In the genomic region with DNA sequence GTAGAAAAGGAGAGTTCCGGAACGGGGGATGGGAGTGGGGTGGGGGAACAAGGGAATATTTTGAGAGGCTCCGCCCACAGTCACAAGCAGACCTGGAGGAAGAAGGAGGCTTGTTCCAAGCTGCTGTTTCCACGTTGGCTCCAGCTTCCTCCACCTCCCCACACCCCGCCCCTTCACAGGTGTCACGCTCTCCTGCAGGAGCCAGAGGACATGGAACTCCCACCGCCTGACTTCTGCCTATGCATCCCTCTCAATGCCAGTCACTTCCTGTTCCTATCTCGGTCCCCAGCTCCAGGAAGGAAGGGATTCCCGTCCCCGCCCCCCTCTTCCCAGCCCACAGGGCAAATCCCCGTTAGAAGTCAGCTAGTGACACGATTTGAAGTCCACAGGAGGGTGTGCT, we compare ENCODE assay signal across 15 mouse cellular contexts. TPM values are rescaled to one million over a fixed set of nuclear protein-coding genes. Genes with fewer than 3 reads are reported as not detected.
DNase-seq lines count a peak whose midpoint lies in the region; ATAC-seq and TF ChIP-seq lines count a peak whose summit lies in the region.
"Had no signal": no experiment of that assay in that cellular context is flagged by ENCODE, and none has a peak within 500 bp of the region (broad histone marks: within the 10 kb centered on the region; RNA-seq: fewer than 3 reads in every experiment).

No protein-coding gene starts in this region.

- H3K9me3 ChIP-seq in embryonic facial prominence, embryonic 10.5 days: no peaks in the 10 kb centered on the region
- no peaks in the 10 kb centered on the region for H3K9me3 ChIP-seq in liver, postnatal 0 days (ENCODE audit: low read length)
- H3K9me3 ChIP-seq in forebrain, embryonic 12.5 days: no peaks in the 10 kb centered on the region
- H3K9me3 ChIP-seq: heart, embryonic 10.5 days had no signal

- no peak overlapping the region for H3K27ac ChIP-seq in embryonic facial prominence, embryonic 10.5 days (replicated peaks)
- no peak overlapping the region for H3K27ac ChIP-seq in liver, postnatal 0 days (ENCODE audit: low read depth)
- no peak overlapping the region for H3K27ac ChIP-seq in forebrain, embryonic 12.5 days
- H3K27ac ChIP-seq: heart, embryonic 10.5 days; hindbrain, postnatal 0 days had no signal

- H3K4me1 ChIP-seq in embryonic facial prominence, embryonic 10.5 days: peaks cover 27% of the 10 kb centered on the region
- H3K4me1 ChIP-seq in liver, postnatal 0 days (ENCODE audit: insufficient read depth): no peaks in the 10 kb centered on the region
- peaks cover 20% of the 10 kb centered on the region for H3K4me1 ChIP-seq in forebrain, embryonic 12.5 days

- intact Hi-C loops in left cerebral cortex, postnatal 36 days (cut with DNase I): no loop called here
- intact Hi-C loops in left cerebral cortex, postnatal 14 days (cut with DNase I): no loop called here

- H3K36me3 ChIP-seq in embryonic facial prominence, embryonic 10.5 days (replicated peaks): no peaks in the 10 kb centered on the region
- H3K36me3 ChIP-seq in liver, postnatal 0 days (replicated peaks; ENCODE audit: insufficient read depth, low read length): no peaks in the 10 kb centered on the region
- no peaks in the 10 kb centered on the region for H3K36me3 ChIP-seq in forebrain, embryonic 12.5 days (replicated peaks)
- H3K36me3 ChIP-seq: heart, embryonic 10.5 days had no signal

- ATAC-seq in liver, postnatal 0 days: no peak
- no peak for ATAC-seq in forebrain, embryonic 12.5 days (ENCODE audit: low FRiP score)
- ATAC-seq: hindbrain, postnatal 0 days had no signal

- no peak overlapping the region for H3K4me2 ChIP-seq in liver, postnatal 0 days (ENCODE audit: low read depth, low read length)
- no peak overlapping the region for H3K4me2 ChIP-seq in forebrain, embryonic 12.5 days

- 0 out of 2 replicates have a peak overlapping the region, but pooled peaks have one; percentile 23 for H3K4me3 ChIP-seq in embryonic facial prominence, embryonic 10.5 days
- H3K4me3 ChIP-seq in liver, postnatal 0 days (ENCODE audit: low read depth, low read length): no peak overlapping the region
- no peak overlapping the region for H3K4me3 ChIP-seq in forebrain, embryonic 12.5 days (replicated peaks)
- H3K4me3 ChIP-seq: heart, embryonic 10.5 days had no signal

- H3K27me3 ChIP-seq in embryonic facial prominence, embryonic 10.5 days (replicated peaks; ENCODE audit: low read depth, poor library complexity, severe bottlenecking): peaks cover 46% of the 10 kb centered on the region
- H3K27me3 ChIP-seq in liver, postnatal 0 days (ENCODE audit: insufficient read depth, low read length): no peaks in the 10 kb centered on the region
- H3K27me3 ChIP-seq in forebrain, embryonic 12.5 days: peaks cover 33% of the 10 kb centered on the region; the same call in 1 of the 2 replicates

- TF ChIP-seq CTCF in liver, postnatal 0 days (IDR thresholded peaks at IDR 0.05; ENCODE audit: low read depth): no peak

- WGBS in embryonic facial prominence, embryonic 10.5 days: 19% methylated on average over 12 of the region's 12 CpGs
- WGBS in liver, postnatal 0 days (ENCODE audit: insufficient replicate concordance): 30% methylated on average over 12 of the region's 12 CpGs
- WGBS in forebrain, embryonic 12.5 days: 28% methylated on average over 12 of the region's 12 CpGs

- TF ChIP-seq EP300 in liver, postnatal 0 days (IDR thresholded peaks at IDR 0.05; ENCODE audit: low read depth): no peak

- peak; percentile 58 for DNase-seq in cerebellum, adult 9-11 months
- no peak for DNase-seq in cerebellum, adult 11 months
- DNase-seq in left cerebral cortex, postnatal 36 days (ENCODE audit: low spot score in 2 of 2): peak; percentile 68 to 79
- no peak for DNase-seq in left cerebral cortex, postnatal 14 days (ENCODE audit: low spot score in 2 of 2)
- DNase-seq in embryonic facial prominence, embryonic 10.5 days (ENCODE audit: low spot score): no peak
- peak; percentile 68 to 71 for DNase-seq in right cerebral cortex, postnatal 36 days (ENCODE audit: low spot score in 2 of 2)
- no peak for DNase-seq in liver, postnatal 0 days
- DNase-seq: spleen, adult 18-20 months; thymus, postnatal 14 days had no signal

- H3K9ac ChIP-seq in liver, postnatal 0 days (replicated peaks): no peak overlapping the region
- H3K9ac ChIP-seq in forebrain, embryonic 12.5 days: no peak overlapping the region

RNA-seq across cellular contexts. Expression of a gene that starts 12.5 kb away (rescaled TPM):
- 100 to 1,000 TPM; 124 to 169 TPM for total RNA-seq in left cerebral cortex, postnatal 36 days (2021)
- 100 to 1,000 TPM; 100 to 110 TPM for total RNA-seq in left cerebral cortex, postnatal 14 days (2021)
- polyA plus RNA-seq in embryonic facial prominence, embryonic 10.5 days (2016; fragmentation: Nextera tagmentation; extraction: Ambion mirVana): 15.1 and 18.0 TPM in 2 replicates
- polyA plus RNA-seq in liver, postnatal 0 days (2015; fragmentation: Nextera tagmentation; extraction: Ambion mirVana): 0.45 and 0.49 TPM in 2 replicates
- 14.3 and 14.8 TPM in 2 replicates for polyA plus RNA-seq in forebrain, embryonic 12.5 days (2016; fragmentation: Nextera tagmentation; extraction: Ambion mirVana)
- total RNA-seq: megakaryocyte, adult 5-6 weeks had no signal

RNA-seq across cellular contexts. Expression of a gene that starts 59.1 kb away (rescaled TPM):
- total RNA-seq in left cerebral cortex, postnatal 36 days (2021): not detected
- total RNA-seq in left cerebral cortex, postnatal 14 days (2021): not detected
- polyA plus RNA-seq in embryonic facial prominence, embryonic 10.5 days (2016; fragmentation: Nextera tagmentation; extraction: Ambion mirVana): not detected in 2 replicates
- polyA plus RNA-seq in liver, postnatal 0 days (2015; fragmentation: Nextera tagmentation; extraction: Ambion mirVana): not detected in 2 replicates
- polyA plus RNA-seq in forebrain, embryonic 12.5 days (2016; fragmentation: Nextera tagmentation; extraction: Ambion mirVana): not detected in 2 replicates
- total RNA-seq: hindbrain, postnatal 0 days; layer of hippocampus, adult 18-20 months; megakaryocyte, adult 5-6 weeks had no signal
- polyA plus RNA-seq: heart, embryonic 10.5 days; hindbrain, postnatal 0 days; limb, embryonic 14.5 days had no signal

Comparison
In these comparisons a context has a peak if more than half of its experiments do, and no peak if none do; other contexts are left out.
1. DNase-seq: peak in cerebellum, adult 9-11 months (single experiment), left cerebral cortex, postnatal 36 days (2 of 2) and right cerebral cortex, postnatal 36 days (2 of 2); none in cerebellum, adult 11 months (single experiment), left cerebral cortex, postnatal 14 days (0 of 2), embryonic facial prominence, embryonic 10.5 days (single experiment) and liver, postnatal 0 days (single experiment).
2. RNA of a gene that starts 12.5 kb away (polyA plus RNA-seq): 15.1 to 18.0 TPM in embryonic facial prominence, embryonic 10.5 days and 14.3 to 14.8 TPM in forebrain, embryonic 12.5 days; 0.45 to 0.49 TPM in liver, postnatal 0 days; every median in the first group is over 10 times any median in the second.